In the genomic region with DNA sequence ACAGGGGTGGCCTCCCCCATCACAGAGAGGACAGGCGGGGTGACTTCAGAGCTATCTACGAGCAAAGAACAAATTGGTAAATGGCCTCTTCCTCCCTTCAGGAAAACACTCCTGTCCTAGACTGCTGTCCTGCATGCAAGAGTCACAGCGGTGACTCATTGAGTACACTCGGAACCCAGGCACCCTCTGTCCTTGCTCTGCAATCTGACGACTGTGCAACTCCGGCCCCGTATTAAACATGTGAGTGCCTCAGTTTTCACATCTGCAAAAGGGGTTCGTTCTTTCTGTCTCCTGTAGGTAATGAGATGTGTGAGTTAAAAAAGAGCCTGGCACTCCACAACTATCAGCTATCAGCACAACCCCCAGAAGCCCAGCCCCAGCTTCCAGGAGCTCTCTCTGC, we compare ENCODE assay signal across 22 mouse cellular contexts. TPM values are rescaled to one million over a fixed set of nuclear protein-coding genes. Genes with fewer than 3 reads are reported as not detected.
"Had no signal": no experiment of that assay in that cellular context is flagged by ENCODE, and none has a peak within 500 bp of the region (broad histone marks: within the 10 kb centered on the region; RNA-seq: fewer than 3 reads in every experiment).

No protein-coding gene starts in this region.

- H3K27ac ChIP-seq: hindbrain, embryonic 13.5 days; hindbrain, embryonic 15.5 days; hindbrain, postnatal 0 days; kidney, embryonic 15.5 days; kidney, postnatal 0 days; limb, embryonic 13.5 days; limb, embryonic 15.5 days had no signal

- ATAC-seq: hindbrain, postnatal 0 days had no signal

- H3K4me1 ChIP-seq: hindbrain, embryonic 15.5 days had no signal

- H3K4me2 ChIP-seq: hindbrain, embryonic 13.5 days; hindbrain, embryonic 15.5 days; kidney, embryonic 15.5 days; limb, embryonic 13.5 days; limb, embryonic 15.5 days had no signal

- H3K4me3 ChIP-seq: heart, embryonic 12.5 days; hindbrain, embryonic 13.5 days; hindbrain, embryonic 15.5 days; kidney, embryonic 15.5 days; limb, embryonic 13.5 days; limb, embryonic 15.5 days had no signal

- H3K9ac ChIP-seq: heart, embryonic 12.5 days; hindbrain, embryonic 13.5 days; hindbrain, embryonic 15.5 days; kidney, embryonic 15.5 days; limb, embryonic 13.5 days; limb, embryonic 15.5 days; liver, embryonic 14.5 days had no signal

- H3K27me3 ChIP-seq: heart, embryonic 12.5 days; hindbrain, embryonic 13.5 days; hindbrain, embryonic 15.5 days; kidney, embryonic 15.5 days; limb, embryonic 13.5 days; limb, embryonic 15.5 days had no signal

- DNase-seq: gastrocnemius, postnatal 14 days; gastrocnemius, postnatal 36 days; heart, adult 18-20 months; heart, postnatal 10 days; heart, postnatal 36 days; kidney, adult 11 months; kidney, adult 2 months; kidney, adult 9 months; kidney, postnatal 14 days; kidney, postnatal 36 days; layer of hippocampus, adult 9-11 months; layer of hippocampus, postnatal 36 days; left cerebral cortex, postnatal 4 days had no signal

- H3K9me3 ChIP-seq: heart, embryonic 12.5 days; hindbrain, embryonic 13.5 days; hindbrain, embryonic 15.5 days; kidney, embryonic 15.5 days; limb, embryonic 13.5 days; limb, embryonic 15.5 days had no signal

RNA-seq across cellular contexts. Expression of gene Pnma1, which starts 12.2 kb away (rescaled TPM):
- polyA plus RNA-seq: kidney, adult 2 months had no signal
